Mouse (Mus musculus): ENCODE results near the gene Aurkb. TPM values are rescaled to one million over a fixed set of nuclear protein-coding genes. Genes with fewer than 3 reads are reported as not detected.

Aurkb gene
- polyA plus RNA-seq, 1 experiment from 2014 or later: 171 TPM

DNA sequence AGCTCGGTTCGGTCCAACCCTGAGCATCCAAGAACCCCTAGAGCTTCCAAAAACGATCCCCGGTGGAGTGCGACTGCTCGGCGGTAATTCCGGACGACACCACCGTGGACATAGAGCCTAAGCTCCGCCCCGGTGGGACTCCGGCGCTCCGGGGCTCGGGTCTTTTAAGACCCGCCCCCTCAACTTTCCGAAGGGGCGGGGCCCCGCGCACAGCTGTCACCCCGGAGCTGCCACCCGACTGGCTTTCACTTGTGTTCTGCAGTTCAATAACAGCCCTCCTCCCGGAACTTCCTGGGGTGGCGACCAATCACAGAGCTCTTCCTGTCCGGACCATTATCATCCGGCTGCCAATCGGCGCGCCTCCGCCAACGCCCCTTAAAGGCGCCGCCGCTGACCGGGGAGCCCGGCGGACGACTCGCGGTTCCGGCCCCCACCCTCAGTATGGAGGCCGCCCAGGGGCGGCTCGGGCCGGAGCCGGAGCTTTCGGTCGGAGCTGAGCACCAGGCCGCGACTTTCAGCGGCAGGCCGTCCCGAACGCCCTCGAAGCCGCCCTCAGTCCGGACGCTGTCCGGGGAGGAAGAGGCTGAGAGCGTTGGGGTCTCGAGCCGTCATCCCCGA, 14.0 kb downstream of the Aurkb start, which contains the start of gene Borcs6:
Gene Borcs6, plus strand, starts transcription at position 361 of the 618 bp plus-strand sequence.
- H3K36me3 ChIP-seq: no peaks in the 10 kb centered on the region
- H3K4me1 ChIP-seq (replicated peaks): peaks cover 23% of the 10 kb centered on the region
- peak within 1 kb of the TSS; percentile 90 for H3K4me3 ChIP-seq (replicated peaks)
- under 1% methylated on average over 64 of the region's 64 CpGs for WGBS
- peak within 1 kb of the TSS; percentile 83 for H3K27ac ChIP-seq
- H3K4me2 ChIP-seq: peak within 1 kb of the TSS; percentile 95
- peak within 1 kb of the TSS; percentile 77 for H3K9ac ChIP-seq (replicated peaks)
- no peaks in the 10 kb centered on the region for H3K9me3 ChIP-seq
- ATAC-seq (ENCODE audit: insufficient number of reproducible peaks, insufficient read depth, low FRiP score, low TSS enrichment, low read depth): peak; percentile 92
- H3K27me3 ChIP-seq: peaks cover 7% of the 10 kb centered on the region; the same call in 1 of the 2 replicates

DNA sequence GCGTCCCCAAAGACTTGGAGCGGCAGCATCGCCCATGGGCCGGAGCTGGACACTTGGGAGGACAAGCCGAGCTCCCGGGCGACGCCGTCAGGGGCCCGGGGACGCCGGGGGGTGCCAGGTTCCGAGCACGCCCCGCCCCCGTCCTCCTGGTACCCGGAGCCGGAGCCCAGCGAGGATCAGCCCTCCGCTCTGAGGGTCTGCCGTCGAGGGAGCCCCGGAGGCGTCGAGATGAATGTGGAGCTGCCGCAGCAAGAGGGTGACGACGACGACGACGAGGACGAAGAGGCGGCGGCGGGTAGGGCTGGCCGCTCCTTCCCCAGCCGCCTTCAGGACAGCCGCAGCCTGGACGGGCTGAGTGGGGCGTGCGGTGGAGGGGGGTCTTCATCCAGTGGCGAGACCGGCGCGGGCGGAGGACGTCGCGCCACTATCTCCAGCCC, 14.5 kb downstream of the Aurkb start:
- Histone ChIP-seq H3K9me3 (no peaks in the 10 kb centered on the region), H3K4me2 (peak overlapping the region; percentile 95), H3K4me1 (replicated peaks) (peaks cover 23% of the 10 kb centered on the region), H3K4me3 (replicated peaks) (peak overlapping the region; percentile 90), H3K27me3 (peaks cover 7% of the 10 kb centered on the region; the same call in 1 of the 2 replicates), H3K36me3 (no peaks in the 10 kb centered on the region), H3K27ac (peak overlapping the region; percentile 83), H3K9ac (replicated peaks) (peak overlapping the region; percentile 77)
- ATAC-seq (ENCODE audit: insufficient number of reproducible peaks, insufficient read depth, low FRiP score, low TSS enrichment, low read depth): peak; percentile 8; the same call in 1 of the 2 replicates
- WGBS: under 1% methylated on average over 45 of the region's 49 CpGs

DNA sequence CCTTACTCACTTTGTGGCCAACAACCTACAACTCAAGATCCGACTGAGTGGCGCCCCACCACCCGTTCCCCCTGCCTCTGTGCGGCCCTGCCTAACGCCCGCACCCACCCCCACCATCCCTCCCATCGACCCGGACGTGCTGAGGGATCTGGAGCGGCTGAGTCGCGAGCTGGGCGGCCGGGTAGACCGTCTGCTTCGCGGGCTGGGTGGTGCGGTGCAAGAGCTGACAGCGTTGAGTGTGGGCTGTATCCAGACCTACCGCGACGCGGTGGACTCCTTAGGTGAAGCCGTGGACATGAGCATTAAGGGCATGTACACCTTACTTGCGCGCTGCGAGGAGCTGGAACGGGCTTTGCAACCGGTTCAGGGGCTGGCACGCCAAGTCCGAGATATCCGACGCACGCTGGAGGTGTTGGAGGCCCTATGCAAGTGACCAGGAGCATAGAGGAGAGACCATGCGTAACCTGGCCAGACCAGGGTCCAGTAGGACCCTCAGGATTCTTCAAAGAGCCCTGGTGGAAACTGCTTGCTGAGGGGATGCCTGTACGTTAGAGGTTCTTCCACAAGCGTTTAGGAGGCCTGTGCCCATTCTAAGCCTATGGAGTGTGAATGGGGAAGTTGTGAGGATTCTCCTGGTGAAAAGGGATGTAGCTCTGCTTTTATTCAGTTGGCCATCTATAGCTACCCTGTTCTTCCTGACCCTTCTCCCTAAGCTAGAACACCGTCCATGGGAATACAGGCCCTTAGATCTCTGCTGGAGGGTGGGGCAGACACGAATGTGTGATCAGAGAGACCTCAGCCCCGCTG, 15.2 kb downstream of the Aurkb start:
- H3K36me3 ChIP-seq: no peaks in the 10 kb centered on the region
- H3K4me3 ChIP-seq (replicated peaks): peak overlapping the region; percentile 90
- peaks cover 7% of the 10 kb centered on the region; the same call in 1 of the 2 replicates for H3K27me3 ChIP-seq
- H3K27ac ChIP-seq: peak overlapping the region; percentile 83
- peak overlapping the region; percentile 77 for H3K9ac ChIP-seq (replicated peaks)
- WGBS: under 1% methylated on average over 40 of the region's 40 CpGs
- peaks cover 23% of the 10 kb centered on the region for H3K4me1 ChIP-seq (replicated peaks)
- ATAC-seq (ENCODE audit: insufficient number of reproducible peaks, insufficient read depth, low FRiP score, low TSS enrichment, low read depth): no peak
- no peaks in the 10 kb centered on the region for H3K9me3 ChIP-seq
- H3K4me2 ChIP-seq: peak overlapping the region; percentile 95

DNA sequence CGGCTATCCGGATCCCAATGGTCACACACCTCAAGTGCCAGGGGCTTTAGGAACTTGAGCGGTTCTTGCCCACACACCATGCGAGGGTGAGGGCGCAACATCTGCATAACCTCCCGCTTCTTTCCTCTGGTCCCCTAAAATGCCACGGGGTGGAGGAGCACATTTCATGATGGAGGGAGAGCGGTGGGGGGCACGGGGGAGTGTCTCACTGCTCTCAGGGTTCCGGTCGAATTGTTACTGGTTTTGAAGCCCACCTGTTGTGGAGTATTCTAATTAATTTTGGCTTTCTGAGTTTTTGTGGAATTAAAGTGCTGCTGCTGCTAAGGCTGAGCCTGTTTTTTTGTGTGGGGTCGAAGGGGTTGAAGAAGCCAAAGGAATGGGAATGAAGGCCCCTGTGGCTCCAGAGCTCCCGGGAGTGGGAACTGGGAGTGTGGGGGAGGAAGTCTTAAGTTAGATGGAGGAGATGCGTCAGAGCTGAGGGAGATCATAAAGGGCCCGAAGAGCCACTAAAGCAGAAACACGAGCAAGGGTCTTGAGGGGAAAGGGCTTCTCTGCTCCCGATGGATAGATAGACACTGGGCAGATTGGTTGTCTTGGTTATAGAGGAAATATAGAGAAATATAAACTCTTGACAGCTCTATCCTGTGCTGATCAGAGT, 15.9 kb downstream of the Aurkb start:
- H3K27ac ChIP-seq: no peak overlapping the region

DNA sequence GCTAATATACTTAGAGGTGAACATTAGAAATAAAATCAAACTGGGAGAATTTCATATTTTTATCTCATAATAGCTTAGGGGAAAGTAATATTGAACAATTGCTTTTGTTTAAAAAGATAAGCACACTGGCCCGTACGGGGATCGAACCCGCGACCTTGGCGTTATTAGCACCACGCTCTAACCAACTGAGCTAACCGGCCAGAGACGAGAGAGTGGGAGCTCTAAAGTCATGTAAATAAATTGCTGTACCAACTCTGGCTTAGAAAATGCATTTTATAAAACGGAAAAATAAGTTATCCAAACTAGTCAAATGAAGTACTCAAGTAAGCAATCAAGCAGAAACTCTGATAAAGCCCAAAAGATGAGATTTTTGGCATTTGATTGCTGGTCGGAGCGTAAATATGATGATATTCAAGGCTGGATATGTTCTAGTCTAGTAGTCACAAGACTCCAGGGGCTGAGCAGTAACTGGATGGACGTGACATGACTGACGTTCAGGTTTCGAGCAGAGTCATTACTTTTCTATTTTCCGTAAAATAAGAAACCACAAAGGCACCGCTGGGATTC, 16.8 kb downstream of the Aurkb start:
- H3K4me3 ChIP-seq (replicated peaks): peak overlapping the region; percentile 70
- H3K9me3 ChIP-seq: no peaks in the 10 kb centered on the region
- peak overlapping the region; percentile 95 for H3K4me2 ChIP-seq
- H3K36me3 ChIP-seq: no peaks in the 10 kb centered on the region
- no peak overlapping the region for H3K9ac ChIP-seq (replicated peaks)
- ATAC-seq (ENCODE audit: insufficient number of reproducible peaks, insufficient read depth, low FRiP score, low TSS enrichment, low read depth): no peak
- 0 out of 2 replicates have a peak overlapping the region, but pooled peaks have one; percentile 25 for H3K27ac ChIP-seq
- 1% methylated on average over 17 of the region's 17 CpGs for WGBS
- H3K4me1 ChIP-seq (replicated peaks): peaks cover 32% of the 10 kb centered on the region
- H3K27me3 ChIP-seq: peaks cover 11% of the 10 kb centered on the region

More for the DNA sequence above, 15.9 kb downstream of the Aurkb start:
- H3K4me2 ChIP-seq: peak overlapping the region; percentile 95
- peaks cover 29% of the 10 kb centered on the region for H3K4me1 ChIP-seq (replicated peaks)
- peaks cover 11% of the 10 kb centered on the region for H3K27me3 ChIP-seq
- no peaks in the 10 kb centered on the region for H3K9me3 ChIP-seq
- H3K4me3 ChIP-seq (replicated peaks): peak overlapping the region; percentile 90
- 8% methylated on average over 17 of the region's 17 CpGs for WGBS
- no peak for ATAC-seq (ENCODE audit: insufficient number of reproducible peaks, insufficient read depth, low FRiP score, low TSS enrichment, low read depth)
- no peaks in the 10 kb centered on the region for H3K36me3 ChIP-seq
- peak overlapping the region; percentile 77 for H3K9ac ChIP-seq (replicated peaks)

DNA sequence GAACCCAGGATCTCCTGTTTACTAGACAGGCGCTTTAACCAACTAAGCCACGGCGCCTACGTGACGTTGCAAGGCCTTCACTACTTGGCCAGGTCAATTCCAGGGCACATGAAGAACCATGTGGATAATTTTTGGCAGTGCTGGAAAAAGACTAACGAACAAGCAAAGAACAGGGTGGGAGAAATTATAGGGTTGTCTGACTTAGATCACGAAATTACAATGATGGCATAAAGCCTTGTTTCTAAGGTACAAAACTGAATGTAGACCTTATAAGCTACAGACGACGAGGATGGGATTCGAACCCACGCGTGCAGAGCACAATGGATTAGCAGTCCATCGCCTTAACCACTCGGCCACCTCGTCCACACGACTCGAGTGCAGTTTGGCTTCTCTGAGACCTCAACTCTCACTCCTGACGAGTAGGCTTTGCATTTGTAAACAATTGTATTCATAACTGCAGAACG, 17.3 kb downstream of the Aurkb start:
- Histone ChIP-seq H3K27ac (peak overlapping the region; percentile 69), H3K36me3 (no peaks in the 10 kb centered on the region), H3K27me3 (peaks cover 11% of the 10 kb centered on the region), H3K9ac (replicated peaks) (peak overlapping the region; percentile 44; the same call in 1 of the 2 replicates), H3K4me1 (replicated peaks) (peaks cover 32% of the 10 kb centered on the region), H3K4me2 (peak overlapping the region; percentile 95), H3K4me3 (replicated peaks) (peak overlapping the region; percentile 70), H3K9me3 (no peaks in the 10 kb centered on the region)
- WGBS: under 1% methylated on average over 19 of the region's 19 CpGs
- ATAC-seq (ENCODE audit: insufficient number of reproducible peaks, insufficient read depth, low FRiP score, low TSS enrichment, low read depth): 0 out of 2 replicates have a peak, but pooled peaks have one; percentile 21

DNA sequence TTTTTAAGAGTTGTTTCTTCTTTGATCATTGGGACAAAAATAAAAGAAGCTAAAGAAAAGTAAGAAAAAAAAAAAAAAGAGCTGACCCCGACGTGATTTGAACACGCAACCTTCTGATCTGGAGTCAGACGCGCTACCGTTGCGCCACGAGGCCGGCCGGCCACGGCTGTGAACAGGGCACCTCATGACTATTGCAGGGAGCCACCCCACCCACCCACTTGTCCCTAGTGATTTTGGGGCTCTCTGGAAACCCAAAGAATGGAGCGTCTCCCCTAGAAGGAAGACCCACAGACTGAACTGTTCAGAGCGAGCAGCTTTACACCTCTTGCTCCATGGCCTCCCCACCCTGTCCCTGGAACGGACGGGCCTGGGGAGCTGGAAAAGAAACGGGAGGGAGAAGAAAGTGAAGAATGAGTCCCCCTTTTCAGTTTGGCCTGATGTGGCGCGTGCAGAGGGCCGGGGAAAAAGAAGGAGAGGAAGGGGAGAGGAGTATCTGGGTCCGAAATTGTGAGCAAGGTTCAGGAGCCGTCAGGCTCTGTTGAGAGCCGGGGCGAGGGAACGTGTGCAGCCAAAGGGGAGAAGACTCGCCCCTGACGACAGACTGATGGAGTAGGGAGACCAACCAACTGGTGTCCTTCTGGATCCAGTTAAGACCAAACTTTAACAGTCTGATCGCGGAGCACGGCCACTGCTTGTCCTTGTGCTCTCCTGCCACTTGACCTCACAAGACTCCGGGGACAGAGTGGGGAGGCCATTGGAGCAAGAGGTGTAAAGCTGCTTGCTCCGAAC, 18.2 kb downstream of the Aurkb start:
- Histone ChIP-seq H3K4me2 (peak overlapping the region; percentile 95), H3K36me3 (no peaks in the 10 kb centered on the region), H3K4me3 (replicated peaks) (peak overlapping the region; percentile 70), H3K27me3 (peaks cover 11% of the 10 kb centered on the region), H3K27ac (peak overlapping the region; percentile 76), H3K4me1 (replicated peaks) (peaks cover 28% of the 10 kb centered on the region), H3K9me3 (no peaks in the 10 kb centered on the region), H3K9ac (replicated peaks) (peak overlapping the region; percentile 70)
- WGBS: under 1% methylated on average over 31 of the region's 31 CpGs
- ATAC-seq (ENCODE audit: insufficient number of reproducible peaks, insufficient read depth, low FRiP score, low TSS enrichment, low read depth): peak; percentile 44; the same call in 1 of the 2 replicates

DNA sequence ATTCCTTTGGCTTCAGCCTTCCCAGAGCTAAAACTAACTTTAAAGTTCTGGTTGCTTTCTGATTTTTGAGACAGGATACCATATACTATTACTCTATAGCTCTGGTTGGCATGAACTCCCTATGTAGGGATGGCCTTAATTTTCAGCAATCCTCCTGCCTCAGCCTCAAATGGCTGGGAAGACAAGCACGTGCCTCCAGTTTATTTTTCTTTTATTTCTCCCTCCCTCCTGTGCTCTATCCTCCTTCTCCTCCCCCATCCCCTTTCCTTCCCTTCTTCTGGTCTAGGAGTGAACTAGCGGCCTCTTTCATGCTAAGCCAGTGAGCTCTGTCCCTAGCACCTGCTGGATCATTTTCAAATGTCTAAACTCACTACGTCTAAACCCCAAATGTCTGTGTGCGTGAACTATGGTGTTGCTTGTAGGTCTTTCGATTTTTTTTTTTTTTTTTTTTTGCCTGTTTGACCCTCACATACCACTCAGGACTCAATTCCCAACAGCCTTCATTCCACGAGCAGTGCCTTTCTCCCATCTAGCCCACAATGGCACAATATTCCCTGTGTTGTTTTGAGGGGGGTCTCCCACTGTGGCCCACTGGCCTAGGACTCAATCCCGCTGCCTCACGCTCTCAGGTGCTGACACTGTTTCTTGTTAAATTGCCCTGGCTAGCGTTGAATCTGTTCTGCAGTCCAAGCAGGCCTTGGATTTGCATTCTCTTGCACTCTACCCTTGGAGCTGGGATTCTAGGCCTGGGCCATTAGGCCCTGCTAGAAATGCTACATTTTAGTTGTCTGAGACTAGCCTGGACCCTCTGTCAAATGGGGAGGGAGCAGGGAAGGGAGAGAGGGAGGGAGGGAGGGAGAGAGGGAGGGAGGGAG, 19.0 kb downstream of the Aurkb start:
- H3K4me2 ChIP-seq: peak overlapping the region; percentile 95
- peaks cover 25% of the 10 kb centered on the region for H3K4me1 ChIP-seq (replicated peaks)
- H3K9ac ChIP-seq (replicated peaks): peak overlapping the region; percentile 70
- 48% methylated on average over 9 of the region's 9 CpGs for WGBS
- peak overlapping the region; percentile 76; the same call in 1 of the 2 replicates for H3K27ac ChIP-seq
- ATAC-seq (ENCODE audit: insufficient number of reproducible peaks, insufficient read depth, low FRiP score, low TSS enrichment, low read depth): no peak
- H3K27me3 ChIP-seq: peaks cover 11% of the 10 kb centered on the region
- no peaks in the 10 kb centered on the region for H3K9me3 ChIP-seq
- peak overlapping the region; percentile 70 for H3K4me3 ChIP-seq (replicated peaks)
- no peaks in the 10 kb centered on the region for H3K36me3 ChIP-seq

DNA sequence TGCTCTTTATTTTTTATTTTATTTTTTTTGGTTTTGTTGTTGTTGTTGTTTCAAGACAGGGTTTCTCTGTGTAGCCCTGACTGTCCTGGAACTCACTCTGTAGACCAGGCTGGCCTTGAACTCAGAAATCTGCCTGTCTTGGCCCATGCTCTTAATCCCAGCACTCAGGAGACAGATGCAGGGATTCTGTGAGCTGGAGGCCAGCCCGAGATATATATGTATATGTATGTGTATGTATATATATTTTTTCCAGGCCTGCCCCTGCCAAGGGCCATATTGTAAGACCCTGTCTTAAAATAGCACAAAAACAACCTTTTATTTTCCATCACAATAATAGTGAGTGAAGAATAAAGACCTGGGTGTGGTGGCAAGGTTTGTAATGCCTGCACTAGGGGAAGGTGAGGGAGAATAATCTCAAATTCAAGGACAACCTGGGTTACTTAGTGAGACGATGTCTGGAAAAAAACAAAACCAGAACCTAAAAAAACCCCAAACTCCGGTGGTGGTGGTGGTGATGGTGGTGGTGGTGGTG, 20.0 kb downstream of the Aurkb start:
- Histone ChIP-seq H3K4me3 (replicated peaks) (no peak overlapping the region), H3K36me3 (no peaks in the 10 kb centered on the region), H3K4me1 (replicated peaks) (peaks cover 27% of the 10 kb centered on the region), H3K27me3 (peaks cover 11% of the 10 kb centered on the region), H3K9me3 (no peaks in the 10 kb centered on the region), H3K4me2 (peak overlapping the region; percentile 93), H3K27ac (no peak overlapping the region), H3K9ac (replicated peaks) (no peak overlapping the region)
- no peak for ATAC-seq (ENCODE audit: insufficient number of reproducible peaks, insufficient read depth, low FRiP score, low TSS enrichment, low read depth)
- 45% methylated on average over 3 of the region's 3 CpGs for WGBS

Data from limb, embryonic 12.5 days (tissue).